Mouse (Mus musculus) gastrocnemius, postnatal 14 days (tissue): Measurements from ENCODE around the gene B4galnt3. TPM values are rescaled to one million over a fixed set of nuclear protein-coding genes. Genes with fewer than 3 reads are reported as not detected.

ENCODE experiments used
- DNase-seq: peaks from one replicate; pipeline ENCODE4 v3.0.0; 2021; ENCODE audit warnings: mixed read lengths
- intact Hi-C: fragments of 180-260 bp; cut with DNase I; formaldehyde crosslinking; loops from one replicate; pipeline ENCODE4 v1.15.1; 2025; ENCODE audit warnings: low total_unique reads
- total RNA-seq, 2 experiments: library from RNA; stranded (reverse); gene quantifications; 2 replicates each; pipeline ENCODE4 v1.2.3; 2021

Gene B4galnt3
- total RNA-seq, 2 experiments from 2014 or later: 2.7 TPM

GRCm38 (mm10) chr6:120191396-120192170, 102.8 kb downstream of the B4galnt3 start:
- no peak for DNase-seq
- intact Hi-C loops: loop anchor here (10.0 kb wide), 3 partner anchors 157 to 697 kb away; partner anchors contain the start of gene Wnk1

GRCm38 (mm10) chr6:120190912-120191311, 103.4 kb downstream of the B4galnt3 start:
- intact Hi-C loops: loop anchor here (10.0 kb wide), 3 partner anchors 156 to 696 kb away; partner anchors contain the start of gene Wnk1
- peak; percentile 42 for DNase-seq

GRCm38 (mm10) chr6:120190365-120190764, 104.0 kb downstream of the B4galnt3 start:
- intact Hi-C loops: loop anchor here (10.0 kb wide), 3 partner anchors 156 to 696 kb away; partner anchors contain the start of gene Wnk1
- DNase-seq: no peak

GRCm38 (mm10) chr6:120189287-120189686, 105.1 kb downstream of the B4galnt3 start:
- DNase-seq: no peak
- intact Hi-C loops: no loop called here

- DNase-seq: peak; percentile 40
- intact Hi-C loops: no loop called here
Measured at GRCm38 (mm10) chr6:120188376-120189235, 105.8 kb downstream of the B4galnt3 start.

- intact Hi-C loops: no loop called here
- DNase-seq: peak; percentile 37
Measured at GRCm38 (mm10) chr6:120187587-120188176, 106.7 kb downstream of the B4galnt3 start.

GRCm38 (mm10) chr6:120186594-120186993, 107.8 kb downstream of the B4galnt3 start:
- intact Hi-C loops: no loop called here
- no peak for DNase-seq

- DNase-seq: no peak
- intact Hi-C loops: no loop called here
Measured at GRCm38 (mm10) chr6:120185756-120186155, 108.6 kb downstream of the B4galnt3 start.

- DNase-seq: no peak
- intact Hi-C loops: no loop called here
Measured at GRCm38 (mm10) chr6:120185012-120185730, 109.2 kb downstream of the B4galnt3 start.

- DNase-seq: no peak
- intact Hi-C loops: no loop called here
Measured at GRCm38 (mm10) chr6:120183771-120184170, 110.6 kb downstream of the B4galnt3 start.

- intact Hi-C loops: no loop called here
- DNase-seq: peak; percentile 65
Measured at GRCm38 (mm10) chr6:120182160-120182559, 112.2 kb downstream of the B4galnt3 start.

GRCm38 (mm10) chr6:120180492-120180891, 113.9 kb downstream of the B4galnt3 start:
- intact Hi-C loops: no loop called here
- no peak for DNase-seq

- intact Hi-C loops: no loop called here
- no peak for DNase-seq
Measured at GRCm38 (mm10) chr6:120179756-120180206, 114.6 kb downstream of the B4galnt3 start.

GRCm38 (mm10) chr6:120179044-120179755, 115.2 kb downstream of the B4galnt3 start:
- intact Hi-C loops: no loop called here
- DNase-seq: no peak

GRCm38 (mm10) chr6:120175650-120176049, 118.7 kb downstream of the B4galnt3 start:
- DNase-seq: no peak
- intact Hi-C loops: no loop called here

- intact Hi-C loops: no loop called here
- DNase-seq: no peak
Measured at GRCm38 (mm10) chr6:120174602-120175115, 119.7 kb downstream of the B4galnt3 start.

- DNase-seq: no peak
- intact Hi-C loops: no loop called here
Measured at GRCm38 (mm10) chr6:120174028-120174601, 120.2 kb downstream of the B4galnt3 start.
